Mouse (Mus musculus): ENCODE measurements around the gene Cpm. TPM values are rescaled to one million over a fixed set of nuclear protein-coding genes. Genes with fewer than 3 reads are reported as not detected.

Cpm gene
- polyA plus RNA-seq, 1 experiment from 2014 or later: 4.7 TPM

DNA sequence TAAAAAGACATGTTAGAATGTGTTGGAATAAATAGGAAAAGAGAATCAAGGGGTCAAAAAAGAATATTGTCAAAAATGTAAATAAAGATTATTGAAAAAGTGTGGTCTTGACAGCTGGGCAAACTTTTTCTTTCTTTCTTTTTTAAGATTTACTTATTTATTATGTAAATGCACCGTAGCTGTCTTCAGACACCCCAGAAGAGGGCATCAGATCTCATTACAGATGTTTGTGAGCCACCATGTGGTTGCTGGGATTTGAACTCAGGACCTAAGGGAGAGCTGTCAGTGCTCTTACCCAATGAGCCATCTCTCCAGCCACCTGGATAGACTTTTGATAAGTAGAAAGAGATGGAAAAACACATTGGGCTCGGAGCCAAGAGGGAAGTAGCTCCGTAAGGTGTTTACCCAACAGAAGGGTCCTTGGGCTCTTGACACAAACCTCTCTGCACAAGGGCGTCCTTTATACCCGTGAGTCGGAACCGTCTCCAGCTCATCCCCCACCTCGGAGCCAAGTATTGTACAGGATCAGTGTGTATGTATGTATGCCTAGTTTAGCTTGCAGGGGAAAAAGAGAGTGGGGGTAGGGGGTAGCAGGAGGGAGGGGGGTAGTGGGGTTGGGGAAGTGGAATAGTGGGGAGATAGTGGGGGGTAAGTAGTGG lies 24.5 kb upstream of the Cpm start:
- Histone ChIP-seq H3K4me2 (no peak overlapping the region), H3K36me3 (ENCODE audit: poor library complexity, severe bottlenecking) (no peaks in the 10 kb centered on the region), H3K4me1 (no peaks in the 10 kb centered on the region), H3K27ac (no peak overlapping the region), H3K27me3 (no peaks in the 10 kb centered on the region), H3K9ac (no peak overlapping the region), H3K9me3 (replicated peaks) (no peaks in the 10 kb centered on the region), H3K4me3 (no peak overlapping the region)
- ATAC-seq: no peak
- 79% methylated on average over 8 of the region's 8 CpGs for WGBS

DNA sequence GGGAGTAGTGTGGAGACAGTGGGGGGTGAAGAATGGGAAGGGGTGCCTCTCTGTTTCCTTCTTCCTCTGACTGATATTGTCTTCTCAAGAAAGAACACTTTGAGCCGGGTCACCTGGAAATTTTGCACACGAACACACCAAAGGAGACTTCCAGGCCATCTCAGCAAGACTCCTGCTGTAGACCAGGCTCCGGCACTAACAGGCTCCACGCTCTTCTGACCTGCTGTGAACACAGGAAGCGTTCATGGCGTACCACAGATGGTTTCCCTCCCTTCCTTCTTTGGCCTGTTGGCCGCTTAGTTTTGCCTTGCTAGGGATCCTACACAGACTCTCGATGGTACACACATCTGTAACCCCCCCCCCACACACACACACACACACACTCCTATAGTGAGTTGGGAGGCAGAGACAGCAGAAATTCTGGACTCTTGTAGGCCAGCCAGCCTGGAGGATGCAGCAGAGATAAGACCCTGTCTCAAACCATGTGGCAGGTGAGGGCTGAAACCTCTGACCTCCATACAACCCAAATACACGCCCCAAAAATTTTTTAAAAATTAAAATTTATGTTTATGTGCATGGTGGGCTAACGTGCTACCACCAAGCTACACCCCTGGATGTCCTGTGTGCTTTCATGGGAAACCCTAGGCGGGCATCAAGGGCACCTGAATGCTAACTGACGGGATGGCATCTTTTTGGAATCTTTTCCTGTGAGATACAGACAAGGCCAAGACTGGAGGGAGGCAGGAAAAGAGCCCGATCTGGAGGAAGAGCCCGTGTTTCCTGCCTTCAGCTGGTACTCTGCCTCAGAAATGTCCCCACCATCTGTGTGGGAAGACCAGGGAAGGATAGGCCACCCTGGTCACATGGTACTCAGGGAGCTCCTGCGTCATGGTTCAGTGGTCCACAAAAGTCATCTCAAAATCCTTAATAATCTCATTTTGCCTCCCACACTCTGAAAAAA lies 23.7 kb upstream of the Cpm start:
- H3K36me3 ChIP-seq (ENCODE audit: poor library complexity, severe bottlenecking): no peaks in the 10 kb centered on the region
- ATAC-seq: no peak
- no peak overlapping the region for H3K4me2 ChIP-seq
- H3K4me1 ChIP-seq: no peaks in the 10 kb centered on the region
- no peak overlapping the region for H3K4me3 ChIP-seq
- H3K9ac ChIP-seq: no peak overlapping the region
- no peaks in the 10 kb centered on the region for H3K9me3 ChIP-seq (replicated peaks)
- H3K27ac ChIP-seq: no peak overlapping the region
- WGBS: 89% methylated on average over 15 of the region's 15 CpGs
- no peaks in the 10 kb centered on the region for H3K27me3 ChIP-seq

DNA sequence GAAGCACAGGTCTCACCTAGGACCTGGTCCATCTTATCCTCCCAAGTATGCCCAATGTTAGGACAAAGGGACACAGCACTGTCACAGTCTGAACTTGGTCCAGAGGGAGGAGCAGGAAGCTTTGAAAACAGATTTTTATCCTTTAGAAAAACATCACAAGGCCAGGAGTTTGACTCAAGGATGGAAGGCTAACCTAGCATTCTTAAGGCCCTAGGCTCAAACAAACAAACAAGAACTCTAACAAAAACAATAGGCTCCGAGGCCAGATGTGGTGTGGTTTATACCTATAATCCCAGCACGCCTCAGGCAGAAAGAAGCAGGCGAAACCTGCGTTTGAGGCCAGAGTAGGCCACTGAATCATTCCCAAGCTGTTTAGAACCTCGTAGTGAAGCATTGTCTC lies 22.9 kb upstream of the Cpm start:
- 89% methylated on average over 5 of the region's 5 CpGs for WGBS
- Histone ChIP-seq H3K27me3 (no peaks in the 10 kb centered on the region), H3K9ac (no peak overlapping the region), H3K4me2 (no peak overlapping the region), H3K27ac (no peak overlapping the region), H3K4me1 (no peaks in the 10 kb centered on the region), H3K4me3 (no peak overlapping the region), H3K9me3 (replicated peaks) (no peaks in the 10 kb centered on the region), H3K36me3 (ENCODE audit: poor library complexity, severe bottlenecking) (no peaks in the 10 kb centered on the region)
- no peak for ATAC-seq

DNA sequence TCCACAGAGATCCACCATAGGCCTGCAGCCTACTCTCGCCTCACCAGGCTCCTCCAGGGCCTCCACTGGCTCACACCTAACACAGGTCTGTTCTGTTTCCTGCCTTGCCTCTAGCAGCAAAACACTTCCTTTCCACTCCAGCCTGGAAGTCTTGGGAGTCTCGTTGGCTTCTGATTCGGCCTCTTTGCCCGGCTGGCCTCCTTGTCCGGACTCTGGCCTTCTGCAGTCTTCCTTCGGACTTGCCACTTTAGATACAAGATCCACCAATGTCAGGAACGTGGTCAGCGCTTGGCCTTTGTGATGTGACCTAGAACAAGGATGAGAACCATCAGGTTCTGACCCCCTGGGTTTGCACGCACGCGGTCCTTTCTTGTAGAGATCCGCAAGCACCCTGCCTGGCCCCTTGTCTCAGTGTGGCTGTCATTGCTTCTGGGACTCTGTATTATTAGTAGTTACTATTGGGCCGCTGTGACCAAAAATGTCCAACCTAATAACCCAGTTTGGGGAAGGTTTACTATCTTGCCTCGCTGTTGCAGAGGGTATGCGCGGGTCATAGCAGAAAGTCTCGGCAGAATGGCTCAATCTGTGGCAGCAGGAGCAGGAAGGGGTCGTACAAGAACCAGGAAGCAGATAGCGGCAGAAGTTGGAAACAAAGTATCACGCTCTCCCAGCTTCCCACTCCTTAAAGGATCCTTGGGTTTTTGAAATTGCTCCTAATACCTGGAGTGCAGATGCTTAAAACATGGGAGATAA lies 22.1 kb upstream of the Cpm start:
- H3K4me2 ChIP-seq: no peak overlapping the region
- H3K36me3 ChIP-seq (ENCODE audit: poor library complexity, severe bottlenecking): no peaks in the 10 kb centered on the region
- no peak overlapping the region for H3K4me3 ChIP-seq
- no peaks in the 10 kb centered on the region for H3K27me3 ChIP-seq
- no peak for ATAC-seq
- no peaks in the 10 kb centered on the region for H3K9me3 ChIP-seq (replicated peaks)
- H3K9ac ChIP-seq: no peak overlapping the region
- 92% methylated on average over 20 of the region's 20 CpGs for WGBS
- H3K4me1 ChIP-seq: no peaks in the 10 kb centered on the region
- no peak overlapping the region for H3K27ac ChIP-seq

DNA sequence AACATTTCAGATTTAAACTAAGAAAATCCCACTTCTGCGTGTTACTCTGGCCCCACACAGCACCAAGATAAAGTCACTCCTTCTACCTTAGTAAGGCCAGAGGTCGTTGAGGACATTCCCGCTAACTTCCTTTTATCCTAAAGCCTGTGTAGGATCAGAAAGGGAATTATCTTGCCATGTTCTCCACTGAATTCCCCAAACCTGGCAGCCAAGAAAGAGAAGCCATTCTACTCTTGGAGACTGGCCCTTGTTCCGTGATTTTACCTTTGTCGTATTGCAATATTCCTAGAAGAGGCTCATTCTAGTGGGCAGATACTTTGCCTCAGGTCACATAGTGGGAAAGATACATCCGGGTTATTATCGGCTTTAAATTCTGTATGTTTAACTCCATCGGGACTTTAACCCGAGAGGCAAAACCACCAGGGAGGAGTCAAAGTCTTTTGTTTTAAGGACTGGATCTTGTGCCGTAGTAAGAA lies 21.5 kb upstream of the Cpm start:
- no peak for ATAC-seq
- Histone ChIP-seq H3K4me1 (no peaks in the 10 kb centered on the region), H3K9me3 (replicated peaks) (no peaks in the 10 kb centered on the region), H3K36me3 (ENCODE audit: poor library complexity, severe bottlenecking) (no peaks in the 10 kb centered on the region), H3K9ac (no peak overlapping the region), H3K4me3 (no peak overlapping the region), H3K4me2 (no peak overlapping the region), H3K27me3 (no peaks in the 10 kb centered on the region), H3K27ac (no peak overlapping the region)
- 94% methylated on average over 10 of the region's 10 CpGs for WGBS

DNA sequence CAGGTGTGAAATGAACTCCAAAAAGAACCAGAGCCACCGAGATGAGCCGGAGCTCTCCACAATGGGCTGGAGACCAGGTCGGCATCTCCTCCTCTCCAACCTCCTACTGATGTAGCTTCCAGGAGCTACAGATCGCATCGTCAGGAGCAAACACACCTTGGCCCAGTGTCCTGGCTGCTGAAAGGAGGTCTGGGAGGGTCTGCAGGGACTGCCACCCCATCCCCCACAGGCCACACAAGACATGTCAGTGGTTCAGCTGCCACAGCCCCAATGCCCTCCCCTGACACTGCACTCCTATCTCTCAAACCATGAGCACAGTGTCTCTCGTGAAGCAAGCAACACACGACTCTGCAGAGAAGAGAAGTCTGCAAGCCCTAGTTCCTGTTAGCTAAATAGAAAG lies 20.8 kb upstream of the Cpm start:
- WGBS: 96% methylated on average over 7 of the region's 7 CpGs
- H3K9me3 ChIP-seq (replicated peaks): no peaks in the 10 kb centered on the region
- H3K4me2 ChIP-seq: no peak overlapping the region
- H3K9ac ChIP-seq: no peak overlapping the region
- no peaks in the 10 kb centered on the region for H3K36me3 ChIP-seq (ENCODE audit: poor library complexity, severe bottlenecking)
- H3K4me1 ChIP-seq: no peaks in the 10 kb centered on the region
- H3K4me3 ChIP-seq: no peak overlapping the region
- no peak for ATAC-seq
- no peaks in the 10 kb centered on the region for H3K27me3 ChIP-seq
- no peak overlapping the region for H3K27ac ChIP-seq

DNA sequence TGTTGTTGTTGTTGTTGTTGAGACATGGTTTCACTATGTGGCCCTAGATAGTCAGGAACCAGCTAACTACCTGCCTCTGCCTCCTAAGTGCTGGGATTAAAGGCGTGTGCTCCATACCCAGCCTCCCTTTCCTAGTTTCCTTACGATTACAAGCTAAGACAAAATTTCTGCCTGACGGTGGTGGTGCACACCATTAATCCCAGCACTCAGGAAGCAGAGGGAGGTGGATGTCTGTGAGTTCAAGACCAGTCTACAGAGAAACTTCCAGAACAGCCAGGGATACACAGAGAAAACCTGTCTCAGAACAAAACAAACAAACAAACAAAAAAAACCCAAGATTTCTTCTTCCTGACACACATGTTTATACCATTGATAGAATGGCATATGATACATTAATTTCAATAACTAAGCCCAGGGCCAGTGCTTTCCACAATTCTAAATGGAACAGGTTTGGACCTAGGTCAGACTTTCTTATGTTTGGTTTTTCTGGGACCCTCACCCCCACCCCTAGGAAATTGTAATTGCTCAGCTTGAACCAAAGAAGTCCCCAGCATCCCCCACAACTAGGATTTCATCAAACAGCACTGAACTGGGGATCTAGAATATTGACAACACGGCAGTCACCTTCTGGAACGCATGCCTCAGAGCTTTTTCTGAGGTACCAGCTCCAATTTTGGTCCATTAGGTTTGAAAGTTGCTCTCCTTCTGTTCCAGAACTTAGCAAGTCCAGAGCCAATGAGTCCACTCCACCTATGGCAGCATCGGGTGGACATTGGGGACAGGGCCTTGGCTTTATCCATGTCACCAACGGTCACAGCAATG lies 20.1 kb upstream of the Cpm start:
- H3K36me3 ChIP-seq (ENCODE audit: poor library complexity, severe bottlenecking): no peaks in the 10 kb centered on the region
- 84% methylated on average over 7 of the region's 7 CpGs for WGBS
- no peak for ATAC-seq
- no peaks in the 10 kb centered on the region for H3K9me3 ChIP-seq (replicated peaks)
- no peaks in the 10 kb centered on the region for H3K4me1 ChIP-seq
- no peak overlapping the region for H3K4me3 ChIP-seq
- no peak overlapping the region for H3K27ac ChIP-seq
- no peaks in the 10 kb centered on the region for H3K27me3 ChIP-seq
- no peak overlapping the region for H3K9ac ChIP-seq
- no peak overlapping the region for H3K4me2 ChIP-seq

DNA sequence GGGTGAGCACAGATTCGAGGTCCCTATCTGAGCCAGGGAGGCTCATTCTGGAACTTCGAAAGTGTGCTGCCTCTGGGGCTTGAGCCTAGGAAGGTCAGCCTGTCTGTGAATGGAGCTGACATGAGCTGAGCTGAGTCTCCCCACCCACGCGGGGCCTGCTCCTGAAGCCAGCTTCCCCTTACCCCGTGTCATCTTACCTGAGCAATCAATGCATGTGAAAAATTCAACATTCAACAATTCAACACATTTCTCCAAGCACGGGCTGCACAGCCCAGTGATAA lies 19.6 kb upstream of the Cpm start:
- H3K27me3 ChIP-seq: no peaks in the 10 kb centered on the region
- WGBS: 86% methylated on average over 6 of the region's 6 CpGs
- no peaks in the 10 kb centered on the region for H3K4me1 ChIP-seq
- no peaks in the 10 kb centered on the region for H3K36me3 ChIP-seq (ENCODE audit: poor library complexity, severe bottlenecking)
- H3K9me3 ChIP-seq (replicated peaks): no peaks in the 10 kb centered on the region
- no peak overlapping the region for H3K27ac ChIP-seq
- H3K4me3 ChIP-seq: no peak overlapping the region
- no peak overlapping the region for H3K4me2 ChIP-seq
- no peak for ATAC-seq
- no peak overlapping the region for H3K9ac ChIP-seq

DNA sequence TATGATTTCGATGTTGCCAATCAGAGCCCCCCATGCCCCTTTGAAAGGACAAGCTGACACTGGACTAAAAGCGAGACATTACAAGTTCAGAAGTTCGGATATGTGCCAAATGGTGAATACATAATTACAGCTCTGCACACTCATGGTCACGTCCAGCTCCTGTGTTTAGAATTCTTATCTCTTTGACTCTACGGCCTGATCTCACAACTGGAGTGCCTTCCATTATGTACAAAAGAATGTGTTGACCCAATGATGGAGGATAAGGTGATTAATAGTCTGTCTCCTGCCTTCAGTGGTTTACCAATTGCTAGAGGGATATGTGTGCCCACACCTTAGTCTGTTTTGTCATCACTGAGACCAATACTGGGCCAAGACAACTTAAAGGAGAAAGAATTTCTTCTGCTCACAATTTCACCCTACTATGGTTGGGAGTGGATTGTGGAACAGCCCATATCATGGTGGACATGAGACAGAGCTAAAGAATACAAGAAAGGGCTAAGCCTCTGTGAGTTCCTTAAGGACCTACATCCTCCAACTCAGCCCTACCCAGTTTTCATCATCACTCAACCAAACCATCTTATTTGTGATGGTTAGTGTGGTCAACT lies 19.0 kb upstream of the Cpm start:
- Histone ChIP-seq H3K4me3 (no peak overlapping the region), H3K4me1 (no peaks in the 10 kb centered on the region), H3K27me3 (no peaks in the 10 kb centered on the region), H3K9ac (no peak overlapping the region), H3K9me3 (replicated peaks) (no peaks in the 10 kb centered on the region), H3K4me2 (no peak overlapping the region), H3K36me3 (ENCODE audit: poor library complexity, severe bottlenecking) (no peaks in the 10 kb centered on the region), H3K27ac (no peak overlapping the region)
- no peak for ATAC-seq
- WGBS: 90% methylated on average over 5 of the region's 5 CpGs

DNA sequence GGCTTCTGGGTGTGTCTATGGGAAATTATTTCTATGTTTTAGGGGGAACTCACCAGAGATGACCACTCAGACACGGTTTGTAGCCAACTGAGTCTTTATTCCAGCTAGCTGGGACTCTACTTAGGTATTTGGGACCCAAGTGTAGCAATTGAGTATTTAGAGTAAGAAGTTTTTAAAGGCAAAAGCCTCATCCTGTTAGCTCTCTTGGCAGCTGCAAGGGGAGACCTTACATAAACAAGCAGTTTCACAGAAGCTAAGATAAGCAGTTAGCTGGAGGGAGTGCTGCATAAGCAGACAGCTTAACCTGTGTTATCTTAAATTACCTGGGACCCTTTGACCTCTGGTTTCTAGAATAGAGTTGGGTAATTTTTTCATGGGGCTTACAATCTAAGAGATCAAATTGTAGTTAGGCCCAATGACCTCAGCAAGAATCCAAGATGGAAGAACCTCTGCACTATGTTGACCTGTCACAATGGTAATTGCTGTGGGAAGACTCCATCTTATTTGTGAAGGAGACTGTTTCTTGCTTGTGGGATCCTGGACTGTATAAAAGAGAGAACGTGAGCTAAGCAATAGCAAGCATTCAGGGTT lies 18.4 kb upstream of the Cpm start:
- H3K4me1 ChIP-seq: no peaks in the 10 kb centered on the region
- H3K36me3 ChIP-seq (ENCODE audit: poor library complexity, severe bottlenecking): no peaks in the 10 kb centered on the region
- H3K4me3 ChIP-seq: no peak overlapping the region
- H3K4me2 ChIP-seq: no peak overlapping the region
- no peak for ATAC-seq
- WGBS: 86% methylated on average over 2 of the region's 2 CpGs
- H3K9me3 ChIP-seq (replicated peaks): no peaks in the 10 kb centered on the region
- H3K27ac ChIP-seq: no peak overlapping the region
- no peaks in the 10 kb centered on the region for H3K27me3 ChIP-seq
- H3K9ac ChIP-seq: no peak overlapping the region

DNA sequence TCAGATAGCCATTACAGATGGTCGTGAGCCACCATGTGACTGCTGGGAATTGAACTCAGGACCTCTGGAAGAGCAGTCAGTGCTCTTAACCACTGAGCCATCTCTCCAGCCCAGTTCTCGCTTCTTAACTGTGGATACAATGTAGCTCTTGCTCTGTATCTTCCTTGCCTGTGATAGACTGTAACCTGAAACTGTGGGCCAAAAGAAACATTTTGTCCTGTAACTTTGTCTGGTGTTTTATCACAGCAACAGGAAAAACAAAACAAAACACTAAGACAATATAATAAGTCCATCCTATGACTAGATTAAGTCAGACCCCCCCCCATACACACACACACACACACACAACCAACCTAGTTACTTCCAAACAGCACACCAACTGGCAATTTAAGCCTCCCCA lies 17.8 kb upstream of the Cpm start:
- Histone ChIP-seq H3K27ac (no peak overlapping the region), H3K27me3 (no peaks in the 10 kb centered on the region), H3K36me3 (ENCODE audit: poor library complexity, severe bottlenecking) (no peaks in the 10 kb centered on the region), H3K9me3 (replicated peaks) (no peaks in the 10 kb centered on the region), H3K9ac (no peak overlapping the region), H3K4me1 (no peaks in the 10 kb centered on the region), H3K4me3 (no peak overlapping the region), H3K4me2 (no peak overlapping the region)
- 78% methylated on average over 2 of the region's 2 CpGs for WGBS
- ATAC-seq: no peak
